Mouse (Mus musculus) left cerebral cortex, adult 9 months (tissue): ENCODE measurements around the gene Apol10a.
A peak's percentile ranks its signal among the peaks of the same experiment; 100 is the strongest.
"Not testable (repeated sequence)": the region's sequence is repeated elsewhere in the genome, so short reads cannot be mapped to it uniquely, and the experiment has no call there.

ENCODE experiments used
- DNase-seq, 2 experiments: peaks; one replicate each; pipeline ENCODE4 v3.0.0; 2022; ENCODE audit warnings: low spot score in 2 of 2

The Apol10a gene

DNA sequence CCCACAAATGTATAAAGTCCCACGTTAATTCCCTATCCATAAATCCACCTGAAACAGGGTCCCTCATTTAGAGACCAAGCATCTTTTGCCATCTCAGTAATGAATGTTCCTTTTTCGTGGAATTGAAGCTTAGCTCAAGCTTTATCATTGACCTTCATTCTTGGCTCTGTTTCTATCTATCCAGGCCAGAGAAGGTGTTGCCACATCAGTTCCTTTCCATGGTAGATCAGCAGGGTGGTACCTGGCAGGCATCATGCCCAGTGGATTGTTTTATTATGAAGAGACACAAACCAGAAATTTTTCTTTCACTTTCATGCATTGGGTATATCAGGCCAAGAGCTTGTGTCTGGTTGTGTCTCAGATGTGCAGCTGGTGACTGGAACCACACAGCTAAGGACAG is at the start of gene Apol10a:
Gene Apol10a, plus strand, starts transcription at position 355 of the 400 bp plus-strand sequence.
- not testable (repeated sequence) for DNase-seq

DNA sequence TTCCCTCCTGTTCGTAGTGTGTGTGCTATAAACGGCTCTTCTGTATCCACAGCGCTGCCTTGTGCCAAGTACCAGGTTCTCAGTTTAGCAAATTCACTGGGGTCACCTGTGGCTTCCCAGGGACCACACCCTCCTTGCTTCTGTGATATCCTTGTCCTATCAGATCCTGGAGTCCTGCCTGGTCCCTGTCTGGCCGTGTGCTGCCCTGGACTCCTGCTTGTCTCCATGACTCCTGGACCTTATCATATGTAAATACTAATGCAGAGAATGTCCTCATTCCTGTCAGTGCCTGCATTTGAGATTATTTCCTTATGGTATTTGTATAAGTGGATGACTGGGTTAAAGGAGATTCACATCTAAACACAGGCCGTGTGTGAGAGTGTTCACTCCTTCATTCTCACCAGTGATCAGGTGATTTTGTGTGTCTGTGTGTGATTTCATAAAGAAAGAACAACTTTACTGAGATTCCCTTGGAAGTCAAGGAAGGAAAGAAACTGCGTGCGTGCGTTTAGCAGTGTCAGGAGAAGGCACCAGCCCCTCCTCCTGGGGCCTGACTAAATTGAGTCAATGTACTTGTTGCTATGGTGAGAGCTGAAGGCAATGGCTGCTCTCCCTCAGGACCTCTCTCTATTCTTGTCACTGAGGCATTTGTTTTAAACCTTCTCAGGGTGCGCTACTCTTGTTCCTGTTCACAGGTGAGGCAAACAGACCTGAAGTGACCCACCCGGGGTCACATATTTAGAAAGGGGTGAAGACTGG is 48.0 kb upstream of the Apol10a start:
- DNase-seq: not testable (repeated sequence)

DNA sequence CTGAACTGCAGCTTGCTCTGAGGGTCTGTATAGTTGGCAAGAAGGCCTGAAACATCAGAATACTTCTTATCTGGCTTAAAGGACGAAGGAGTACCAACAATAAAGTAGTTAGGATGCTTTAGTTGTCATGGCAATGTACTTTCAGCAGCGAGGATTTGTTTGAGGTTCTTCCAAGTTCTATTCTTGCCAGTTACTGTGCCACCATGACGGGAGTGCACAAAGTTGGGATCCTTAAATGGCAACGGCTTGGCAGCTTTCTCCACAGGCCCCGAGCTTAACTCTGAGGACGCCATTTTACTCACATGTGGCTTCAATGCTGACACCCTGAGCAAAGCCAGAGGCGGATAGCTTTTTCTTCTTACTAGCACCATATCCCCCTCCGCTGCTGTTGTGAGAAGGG is 32.1 kb upstream of the Apol10a start:
- peak; percentile 14 to 56 for DNase-seq

DNA sequence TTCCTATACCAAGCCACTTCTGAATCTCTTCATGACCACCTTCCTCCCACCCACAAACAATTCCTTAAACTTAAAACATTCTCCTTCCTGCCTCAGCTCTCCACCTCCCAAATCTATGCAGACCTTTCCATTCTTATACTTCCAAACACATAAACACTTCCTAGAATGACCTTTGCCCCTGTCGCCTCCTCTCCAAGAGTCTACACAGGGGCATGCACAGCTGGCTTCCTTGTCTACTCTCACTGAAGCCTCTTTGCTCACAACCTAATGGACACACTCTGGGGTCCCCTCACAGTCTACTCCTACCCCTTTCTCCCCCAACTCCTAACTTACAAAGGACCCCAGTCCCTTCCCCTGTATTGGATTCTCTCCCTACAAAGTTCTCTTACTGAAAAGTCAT is 31.2 kb upstream of the Apol10a start:
- DNase-seq: not testable (repeated sequence)

DNA sequence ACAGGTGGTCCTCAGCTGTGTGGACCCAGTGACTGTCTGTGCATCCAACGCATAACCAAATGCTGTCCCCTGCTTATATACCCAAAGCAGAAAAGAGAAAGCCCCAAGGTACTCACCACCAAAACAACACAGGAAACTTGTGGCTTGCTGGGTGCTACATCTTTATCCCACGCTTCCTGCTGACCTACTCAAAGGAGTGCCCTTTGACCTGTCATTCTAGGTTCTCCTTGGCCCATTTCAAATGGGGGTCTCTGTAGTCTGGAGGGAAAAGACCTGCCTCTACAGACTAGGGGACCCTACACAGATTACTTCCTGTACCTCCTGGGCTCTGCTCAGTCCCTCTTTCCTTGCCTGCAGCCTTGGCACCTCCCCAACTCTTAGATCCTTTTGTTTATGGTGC is 29.5 kb upstream of the Apol10a start, which contains the start of gene Apol7b:
Gene Apol7b, minus strand, starts transcription at position 101 of the 400 bp plus-strand sequence.
- not testable (repeated sequence) for DNase-seq

DNA sequence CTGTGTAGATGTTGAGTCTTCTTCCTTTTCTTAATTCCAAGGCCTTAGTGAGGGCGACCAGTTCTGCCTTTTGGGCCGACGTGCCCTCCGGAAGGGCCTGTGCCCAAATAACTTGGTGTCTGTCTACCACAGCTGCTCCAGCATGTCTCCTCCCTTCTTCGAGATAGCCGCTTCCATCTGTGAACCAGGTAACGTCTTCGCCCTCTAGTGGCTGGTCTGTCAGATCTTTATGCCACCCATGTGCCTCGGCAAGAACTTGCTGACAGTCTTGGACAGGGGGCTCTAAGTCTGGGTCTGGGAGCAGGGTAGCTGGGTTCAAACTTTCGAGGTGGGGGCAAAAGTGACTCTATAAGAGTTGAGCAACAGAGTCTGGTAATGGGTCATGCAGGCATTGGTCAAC is 26.9 kb upstream of the Apol10a start:
- DNase-seq: peak in 1 of 2 experiments; percentile 13

DNA sequence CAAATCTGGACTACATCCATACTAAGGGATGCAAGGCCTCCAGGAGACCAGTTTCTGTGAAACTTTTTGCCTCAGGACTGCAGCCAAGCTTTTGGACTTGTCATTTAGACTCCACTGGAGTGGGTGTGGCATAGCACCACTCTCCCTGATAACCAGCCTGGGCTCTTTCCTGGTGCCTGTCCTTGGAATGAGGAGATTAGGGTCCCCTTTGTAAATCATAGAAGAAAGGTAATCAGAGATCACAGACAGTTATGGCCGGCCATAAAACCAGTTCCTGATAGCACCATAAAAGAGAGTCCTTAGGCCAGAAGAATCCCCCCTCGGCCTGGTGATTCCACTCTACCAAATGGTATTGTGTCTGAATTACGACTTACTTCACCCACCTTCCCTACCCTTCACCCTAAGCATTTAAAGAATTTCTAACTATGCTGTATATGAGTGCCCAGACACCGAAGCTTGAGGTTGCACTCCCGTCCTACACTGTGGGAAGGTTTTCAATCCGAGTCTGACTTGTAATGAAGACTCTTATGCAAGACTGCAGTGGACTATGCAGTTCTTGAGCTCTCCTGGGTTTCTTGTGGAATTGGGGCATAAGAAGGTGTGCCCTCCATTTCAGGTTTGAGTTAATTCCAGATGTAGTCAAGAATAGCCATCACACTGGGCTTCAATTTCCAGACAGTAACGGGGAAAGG is 2.0 kb upstream of the Apol10a start:
- not testable (repeated sequence) for DNase-seq

DNA sequence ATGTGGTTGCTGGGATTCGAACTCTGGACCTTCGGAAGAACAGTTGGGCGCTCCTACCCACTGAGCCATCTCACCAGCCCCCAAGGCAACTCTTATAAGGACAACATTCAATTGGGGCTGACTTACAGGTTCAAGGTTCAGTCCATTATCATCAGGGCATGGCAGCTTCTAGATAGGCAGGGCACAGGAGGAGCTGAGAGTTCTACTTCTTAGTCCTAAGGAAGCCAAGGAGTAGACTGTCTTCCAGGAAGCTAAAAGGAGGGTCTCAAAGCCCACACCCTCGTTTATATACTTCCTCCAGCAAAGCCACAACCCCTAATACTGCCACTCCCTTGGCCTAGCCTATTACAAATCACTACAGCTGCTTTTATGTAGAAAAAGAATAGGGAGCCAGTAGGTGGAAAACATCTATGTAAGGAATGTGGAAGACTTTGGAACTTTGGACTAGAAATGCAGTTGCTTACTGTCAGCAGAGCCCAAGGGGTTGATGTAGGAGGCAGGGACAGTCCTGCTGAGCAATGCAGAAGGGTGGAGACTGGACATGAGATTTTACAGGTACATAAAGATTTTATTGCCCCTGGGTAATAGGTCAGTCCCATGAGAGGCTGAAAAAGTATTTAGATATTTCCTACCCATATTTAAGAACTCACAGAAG is 5.4 kb downstream of the Apol10a start:
- no peak for DNase-seq

DNA sequence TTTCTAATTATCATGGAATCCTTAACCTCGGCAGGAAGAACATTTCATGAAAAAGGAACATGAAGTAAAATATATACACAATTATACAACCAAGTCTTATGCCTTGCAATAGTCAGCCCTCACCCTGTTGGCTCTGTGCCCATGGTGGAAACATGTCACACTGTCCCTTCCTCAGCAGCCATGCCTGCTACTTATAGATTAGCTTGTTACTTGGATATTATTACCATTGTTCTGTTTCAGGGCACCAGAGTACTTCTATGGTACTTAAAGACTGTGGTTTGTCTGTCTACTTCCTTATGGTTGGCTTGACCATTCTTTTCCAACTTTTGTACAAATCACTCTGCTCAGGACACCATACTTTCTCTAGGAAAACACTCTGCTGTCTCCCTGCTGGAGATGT is 16.3 kb downstream of the Apol10a start:
- DNase-seq: not testable (repeated sequence)

DNA sequence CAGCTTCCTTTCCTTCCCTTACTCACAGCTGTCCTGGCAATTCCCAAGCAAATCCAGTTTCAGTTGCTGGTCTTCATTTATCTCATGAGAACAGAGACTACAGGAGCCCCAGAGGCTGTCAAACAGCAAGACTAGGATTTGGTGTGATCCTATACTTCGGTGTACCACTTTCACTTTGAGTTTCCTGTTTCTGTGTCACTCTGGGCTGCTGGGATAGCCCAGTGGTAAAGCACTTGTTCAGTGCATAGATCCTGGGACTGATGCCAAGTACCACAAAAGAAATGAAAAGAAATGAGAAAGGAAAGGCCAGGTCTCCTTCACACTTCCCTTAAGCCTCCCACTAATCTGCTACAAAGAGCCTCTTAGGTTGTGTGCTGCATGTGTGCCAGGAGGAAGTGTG is 17.8 kb downstream of the Apol10a start:
- not testable (repeated sequence) for DNase-seq

DNA sequence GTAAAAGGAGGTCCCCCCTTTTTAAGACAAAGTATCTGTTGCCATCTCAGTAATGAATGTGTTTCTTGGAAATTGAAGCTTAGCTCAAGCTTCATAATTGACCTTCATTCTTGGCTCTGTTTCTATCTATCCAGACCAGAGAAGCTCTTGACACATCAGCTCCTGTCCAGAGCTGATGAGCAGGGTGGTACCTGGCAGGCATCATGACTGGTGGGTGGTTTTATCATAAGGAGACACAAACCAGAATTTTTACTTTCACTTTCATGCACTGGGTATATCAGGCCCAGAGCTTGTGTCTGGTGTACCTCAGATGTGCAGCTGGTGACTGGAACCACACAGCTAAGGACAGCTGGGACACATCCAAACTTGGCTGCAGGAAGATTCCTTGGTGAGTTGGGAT is 31.1 kb downstream of the Apol10a start, which contains the start of gene Apol11a:
Gene Apol11a, plus strand, starts transcription at position 306 of the 400 bp plus-strand sequence.
- not testable (repeated sequence) for DNase-seq

DNA sequence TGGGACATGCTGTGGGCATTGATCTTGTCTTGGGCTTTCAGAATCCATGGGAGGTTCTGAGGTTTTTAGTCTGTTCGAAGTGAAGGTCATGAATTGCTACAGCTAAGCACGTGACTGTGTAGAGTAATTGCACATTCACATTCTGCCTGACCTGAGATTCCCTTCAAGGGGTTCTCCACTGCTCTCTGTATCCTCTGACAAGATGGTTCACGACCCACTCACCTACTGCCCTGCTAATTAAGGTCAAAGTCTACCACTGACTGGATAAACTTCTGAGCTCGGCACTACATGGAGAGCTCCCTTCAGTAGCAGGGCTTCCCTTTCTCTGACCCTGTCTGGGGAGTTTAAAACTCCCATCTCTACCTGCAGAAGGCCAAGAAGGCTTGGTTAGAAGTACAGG is 43.7 kb downstream of the Apol10a start:
- not testable (repeated sequence) for DNase-seq

DNA sequence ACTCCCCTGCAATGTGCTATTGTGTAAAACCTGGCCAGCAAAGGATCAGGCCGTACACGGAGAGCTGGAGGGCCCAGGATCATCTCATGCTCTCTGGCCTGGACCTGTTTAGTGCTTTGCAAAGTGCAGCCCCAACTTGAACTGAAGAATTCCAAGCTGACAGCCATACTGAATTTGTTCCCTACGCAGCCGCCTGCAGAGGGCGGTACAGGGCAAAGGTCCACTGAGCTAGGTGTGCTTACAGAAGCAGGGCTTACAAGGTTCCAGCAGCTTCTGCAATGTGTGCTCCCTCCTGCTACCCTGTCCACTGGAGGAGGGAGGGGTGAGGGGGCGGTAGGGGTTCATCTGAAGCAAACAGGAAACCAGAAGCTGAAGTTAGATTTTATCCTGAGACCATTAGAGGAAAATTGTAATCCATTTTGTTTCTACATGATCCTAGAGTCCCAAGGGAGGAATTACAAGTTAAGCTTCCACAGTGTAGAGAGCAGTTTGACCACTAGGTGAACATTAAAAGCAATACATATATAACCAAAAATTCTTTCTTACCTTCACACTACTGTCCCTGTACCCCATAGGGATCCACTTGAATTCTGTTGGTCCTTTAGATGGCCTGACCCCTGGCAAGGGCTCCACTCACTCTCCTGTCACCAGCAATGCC is 46.5 kb downstream of the Apol10a start:
- peak in 1 of 2 experiments; percentile 21 for DNase-seq

DNA sequence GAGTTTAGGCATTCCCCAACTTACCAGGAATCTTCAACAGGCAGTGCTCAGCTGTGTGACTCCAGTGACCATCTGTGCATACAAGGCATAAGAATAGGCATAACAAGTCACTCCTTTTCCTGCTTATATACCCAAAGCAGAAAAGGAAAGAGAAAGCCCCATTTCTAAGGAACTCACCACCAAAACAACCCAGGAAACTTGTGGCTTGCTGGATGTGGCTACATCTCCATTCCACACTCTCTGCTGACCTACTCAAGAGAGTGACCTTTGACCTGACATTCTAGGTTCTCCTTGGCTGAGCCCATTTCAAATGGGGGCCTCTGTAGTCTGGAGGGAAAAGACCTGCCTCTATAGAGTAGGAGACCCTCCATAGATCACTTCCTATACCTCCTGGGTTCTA is 56.4 kb downstream of the Apol10a start, which contains the start of gene Apol7c:
Gene Apol7c, minus strand, starts transcription at position 101 of the 400 bp plus-strand sequence.
- no peak for DNase-seq

DNA sequence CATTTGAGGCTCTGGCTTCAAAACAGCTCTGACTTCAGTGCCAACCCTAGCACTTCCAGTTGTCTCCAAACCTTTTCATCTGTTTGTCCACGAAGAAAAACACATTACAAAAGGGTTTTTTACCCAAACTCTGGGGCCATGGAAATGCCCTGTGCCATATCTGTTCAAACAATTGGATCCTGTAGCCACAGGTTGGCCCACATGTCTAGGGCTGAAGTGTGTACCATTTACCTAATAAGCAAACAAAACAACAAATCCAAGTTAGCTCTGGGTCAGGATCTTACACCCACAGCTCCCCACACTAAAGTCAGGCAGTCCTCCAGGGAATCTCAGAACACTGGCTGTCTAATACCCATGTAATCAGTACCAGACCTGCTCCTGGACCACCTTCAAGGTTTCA is 62.4 kb downstream of the Apol10a start:
- DNase-seq: not testable (repeated sequence)
